Mouse (Mus musculus) E14TG2a.4 (cell line): ENCODE data around the gene Zcchc9.

Experiments used
- CTCF ChIP-seq: conservative IDR thresholded peaks from 2 replicates; pipeline ENCODE4 v1.5.1; 2014; ENCODE audit warnings: low read length
- NANOG ChIP-seq: IDR thresholded peaks from 2 replicates; pipeline ENCODE4 v1.6.1; 2014; ENCODE audit warnings: borderline replicate concordance, low read length, mixed read lengths
- POU5F1 ChIP-seq: IDR thresholded peaks from 2 replicates; pipeline ENCODE4 v1.6.1; 2014; ENCODE audit warnings: low read length, borderline replicate concordance

GRCm38 (mm10) chr13:91796003-91796402, 11.5 kb downstream of the Zcchc9 start:
- no peak for TF ChIP-seq CTCF
- no peak for TF ChIP-seq POU5F1
- peak; percentile 83; the same call in 1 of the 2 replicates for TF ChIP-seq NANOG
